Mouse (Mus musculus) large intestine, adult 2 months (tissue): ENCODE measurements around the gene Ube2o. TPM values are rescaled to one million over a fixed set of nuclear protein-coding genes. Genes with fewer than 3 reads are reported as not detected.

ENCODE experiments used
- DNase-seq: peaks from one replicate; pipeline ENCODE4 v3.0.0-alpha.2; 2012; ENCODE audit warnings: low read depth, low spot score
- WGBS: fragments of 180-500 bp; shearing (Covaris S2); methylation state at CpG from one replicate; pipeline ENCODE4 v1.1.7; 2018; 5-methylcytosine and 5-hydroxymethylcytosine counted together
- polyA plus RNA-seq: library from polyadenylated mRNA; depleted of rRNA; stranded (reverse); fragments of >200 nt; gene quantifications from 2 replicates; pipeline ENCODE4 v1.2.3, GENCODE M21; 2012

Gene Ube2o
- polyA plus RNA-seq, 1 experiment, result 7.6 TPM

DNA sequence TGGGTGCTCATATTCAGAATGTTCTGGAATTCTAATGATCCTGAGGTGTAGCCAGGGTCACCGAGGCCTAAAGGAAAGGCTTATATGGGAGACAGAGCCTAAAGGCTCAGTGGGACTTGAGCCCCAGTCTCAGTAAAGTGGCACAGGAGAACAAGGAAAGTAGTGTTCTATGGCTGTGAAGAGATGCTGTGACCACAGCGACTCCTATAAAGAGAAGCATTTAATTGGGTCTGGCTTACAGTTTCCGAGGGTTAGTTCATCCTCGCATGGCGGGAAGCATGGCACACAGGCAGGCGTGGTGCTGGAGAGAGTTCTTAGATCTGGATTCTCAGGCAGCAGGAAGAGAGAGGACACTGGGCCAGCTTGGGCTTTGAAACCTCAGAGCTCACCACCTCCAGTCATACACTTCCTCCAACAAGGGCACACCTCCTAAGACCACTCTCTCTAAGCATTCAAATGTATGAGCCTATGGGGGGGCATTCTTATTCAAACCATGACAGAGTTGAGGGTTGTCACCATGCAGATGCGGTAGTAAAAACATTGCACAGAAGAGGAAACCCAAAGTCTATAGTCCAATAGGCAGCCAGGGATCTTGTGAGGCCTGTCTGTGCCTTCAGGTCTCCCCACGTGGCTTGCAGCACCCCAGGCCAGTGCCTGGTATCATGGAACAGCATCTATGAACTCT is 52.5 kb downstream of the Ube2o start:
- no peak for DNase-seq
- WGBS, result 86% methylated on average over 8 of the region's 8 CpGs

DNA sequence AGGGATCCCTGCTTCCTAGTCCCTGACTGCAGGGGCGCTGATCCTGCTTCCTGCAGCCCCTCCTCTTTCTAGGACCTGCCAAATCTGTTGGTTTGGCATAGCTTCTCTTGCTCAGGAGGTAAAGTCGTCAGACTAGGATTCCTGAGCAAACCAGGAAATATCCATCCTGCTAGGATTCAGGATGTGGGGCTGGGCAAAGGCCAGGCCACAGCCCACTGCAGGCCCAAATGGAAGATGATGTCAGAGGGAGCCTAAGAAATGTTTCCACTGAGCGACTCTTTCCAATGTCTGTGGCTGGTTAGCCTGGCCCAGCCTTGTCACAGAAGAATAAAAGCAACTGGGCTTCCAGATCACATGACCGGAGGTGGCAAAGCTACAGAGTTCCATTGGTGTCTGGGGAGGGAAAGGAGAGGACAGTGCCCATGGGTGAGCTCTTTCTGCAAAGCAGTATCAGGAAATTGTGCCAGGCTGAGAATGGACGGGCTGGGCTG is 57.5 kb downstream of the Ube2o start:
- DNase-seq, result no peak
- 24% methylated on average over 5 of the region's 5 CpGs for WGBS

DNA sequence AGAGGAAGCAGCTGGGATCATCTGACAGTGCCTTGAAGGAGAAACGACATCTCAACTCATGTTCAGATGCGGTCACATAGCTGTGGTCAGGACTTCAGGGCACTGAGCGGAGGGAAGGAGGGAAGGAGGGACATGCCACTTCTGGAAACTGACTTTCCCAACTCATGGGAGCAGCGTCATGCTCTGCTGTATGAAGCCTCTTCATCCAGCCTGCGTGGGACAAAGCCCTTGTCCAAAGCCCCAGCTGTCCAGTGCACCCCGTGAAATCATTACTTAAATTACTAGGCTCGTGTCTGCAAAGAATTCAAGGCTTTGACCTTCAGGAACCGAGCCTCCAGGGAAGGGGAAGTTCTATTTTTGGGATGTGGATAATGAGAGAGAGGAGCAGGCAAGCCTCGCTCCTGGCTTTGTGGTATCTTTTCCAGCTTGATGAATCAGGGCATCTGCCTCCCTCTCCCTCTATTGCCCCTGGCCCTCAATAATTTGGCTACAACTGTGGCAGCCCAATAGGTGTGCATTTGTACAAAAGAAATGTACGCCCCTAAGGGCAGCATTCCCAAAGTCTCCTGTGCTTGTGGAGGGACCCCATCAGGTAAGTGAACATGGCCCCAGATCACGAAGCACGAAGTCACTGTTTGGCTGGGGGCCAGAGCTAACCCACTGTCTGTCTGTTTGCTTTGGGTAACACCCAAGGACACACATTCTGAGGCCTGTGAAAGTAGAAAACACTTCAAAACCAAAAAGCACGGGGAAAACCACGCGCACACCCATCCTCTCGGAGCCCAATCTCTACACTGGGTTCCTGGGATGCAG is 58.2 kb downstream of the Ube2o start:
- no peak for DNase-seq
- 51% methylated on average over 16 of the region's 16 CpGs for WGBS

DNA sequence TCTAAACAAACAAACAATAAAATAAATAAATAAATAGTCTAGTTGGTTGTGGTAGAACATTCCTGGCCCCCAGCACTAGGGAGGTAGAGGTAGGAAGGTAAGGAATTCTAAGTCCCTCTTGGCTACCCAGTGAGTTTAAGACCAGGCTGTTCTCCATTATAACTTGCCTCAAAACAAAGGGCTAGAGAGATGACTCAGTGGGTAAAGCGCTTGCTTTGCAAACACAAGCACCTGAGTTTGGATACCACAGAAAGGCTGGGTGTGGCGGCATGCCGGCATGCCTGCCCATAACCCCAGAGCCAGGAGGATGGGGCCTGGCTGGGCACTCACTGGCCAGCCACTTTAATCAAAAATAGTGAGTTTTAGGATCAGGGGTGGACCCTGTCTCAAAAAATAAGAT is 59.2 kb downstream of the Ube2o start:
- WGBS, result 42% methylated on average over 3 of the region's 3 CpGs
- no peak for DNase-seq

DNA sequence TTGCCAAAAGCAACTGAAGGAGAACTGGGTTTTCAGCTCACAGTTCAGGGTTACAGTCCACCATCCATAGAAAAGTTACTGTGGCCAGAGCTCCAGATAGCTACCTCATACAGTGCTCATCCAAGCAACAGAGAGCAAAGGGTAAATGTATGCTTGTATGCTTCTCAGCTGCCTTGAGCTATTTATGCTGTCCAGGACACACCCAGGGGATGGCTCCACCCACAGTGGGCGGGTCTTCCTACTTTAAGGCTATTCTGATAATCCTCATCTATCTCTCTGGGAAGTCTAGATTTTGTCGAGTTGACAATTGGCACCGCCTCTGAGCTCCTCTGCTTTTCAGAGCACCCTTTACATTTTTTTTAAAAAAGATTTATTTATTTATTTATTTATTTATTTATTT is 60.1 kb downstream of the Ube2o start:
- DNase-seq, result no peak
- 58% methylated on average over 3 of the region's 3 CpGs for WGBS

DNA sequence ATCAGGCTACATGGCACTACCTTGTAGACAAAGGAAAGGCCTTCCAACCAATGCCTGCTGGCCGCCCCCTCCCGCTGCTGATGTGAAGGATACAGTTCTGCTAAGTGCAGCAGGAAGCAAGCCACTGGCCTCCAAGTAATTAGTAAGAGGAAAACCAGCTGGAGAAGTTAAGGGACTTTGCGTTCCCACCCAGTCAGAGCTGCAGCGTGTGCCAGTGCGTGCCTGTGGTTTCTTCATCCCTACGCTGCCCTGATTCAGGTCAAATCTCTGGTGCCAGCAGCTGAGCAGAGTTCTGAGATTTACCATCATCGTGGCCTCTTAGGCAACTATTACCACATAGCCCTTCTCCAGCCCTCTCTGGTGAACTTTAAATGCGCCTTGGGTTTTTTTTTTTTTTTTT is 62.8 kb downstream of the Ube2o start:
- DNase-seq, result no peak
- WGBS, result 64% methylated on average over 8 of the region's 8 CpGs

DNA sequence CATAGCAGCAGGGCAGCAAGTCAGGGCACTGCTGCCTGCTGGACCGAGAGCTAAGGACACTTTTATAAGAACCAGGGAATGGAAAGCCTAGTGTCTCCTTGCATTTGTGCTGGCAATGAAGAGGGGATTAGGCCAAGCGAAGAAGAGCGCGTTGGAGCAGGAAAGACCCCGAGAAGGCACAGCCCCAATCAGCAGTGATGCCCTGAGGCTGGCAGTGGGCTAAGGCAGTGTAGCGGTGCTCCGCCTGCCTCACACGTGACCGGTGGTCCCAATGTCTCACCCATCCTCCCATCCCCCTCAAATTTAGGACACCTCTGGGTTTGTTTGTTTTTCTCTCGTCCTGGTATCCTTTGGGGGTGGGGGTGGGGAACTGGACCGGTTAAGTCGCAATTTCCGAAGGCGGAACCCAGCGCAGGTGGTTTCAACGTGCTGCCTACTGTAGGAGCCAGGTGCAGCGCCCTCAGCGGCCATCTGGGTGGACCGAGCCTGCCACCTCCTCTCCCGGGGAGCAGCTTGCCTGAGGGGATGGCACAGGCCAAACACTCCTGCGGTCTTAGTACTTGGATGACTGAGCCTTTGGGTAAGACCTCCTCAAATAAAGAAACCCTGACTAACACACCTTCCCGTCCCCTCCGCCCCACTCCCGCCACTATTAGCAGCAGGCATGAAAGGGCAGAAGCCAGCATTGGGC is 65.8 kb downstream of the Ube2o start:
- DNase-seq, result no peak
- 46% methylated on average over 24 of the region's 24 CpGs for WGBS

DNA sequence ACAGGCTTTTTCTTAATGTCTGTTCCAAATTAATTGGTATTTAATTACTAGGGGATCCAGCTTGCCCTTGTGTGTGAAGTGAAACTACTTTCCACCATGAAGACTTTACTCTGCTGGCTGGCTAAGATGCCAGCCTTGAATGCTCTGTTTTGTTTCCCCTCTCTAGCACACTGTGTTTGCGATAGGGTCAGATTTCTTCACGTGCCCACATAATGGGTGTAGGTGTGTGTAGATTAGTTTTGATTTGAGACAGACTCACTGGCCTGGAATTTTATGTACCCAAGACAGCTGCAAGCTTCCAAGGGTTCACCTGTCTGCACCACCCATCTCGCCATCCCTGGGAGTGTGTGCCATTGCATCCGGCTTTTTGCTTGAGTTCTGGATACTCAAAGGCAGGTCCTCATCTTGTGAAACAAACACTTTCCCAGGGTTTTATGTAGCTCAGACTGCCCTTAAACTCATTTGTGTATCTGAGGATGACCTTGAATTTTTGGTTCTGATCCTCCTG is 67.7 kb downstream of the Ube2o start:
- WGBS, result 36% methylated on average over 4 of the region's 4 CpGs
- no peak for DNase-seq

DNA sequence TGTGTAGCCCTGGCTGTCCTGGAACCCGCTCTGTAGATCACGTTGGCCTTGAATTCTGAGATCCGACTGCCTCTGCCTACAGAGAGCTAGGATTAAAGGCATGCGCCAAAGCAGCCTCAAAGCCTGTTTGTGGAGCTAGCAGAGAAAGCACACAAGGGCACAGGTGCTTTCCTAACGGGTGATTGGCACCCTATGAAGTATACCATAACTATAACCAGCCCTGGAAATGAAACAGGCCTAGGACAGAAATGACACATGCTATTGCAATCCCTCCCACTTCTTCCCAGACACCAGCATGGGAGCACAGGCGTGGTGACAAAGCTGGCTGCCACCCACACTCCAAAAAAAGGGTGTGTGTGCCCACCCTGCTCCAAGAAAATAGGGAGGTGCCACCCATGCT is 68.3 kb downstream of the Ube2o start:
- DNase-seq, result no peak
- 77% methylated on average over 6 of the region's 6 CpGs for WGBS

DNA sequence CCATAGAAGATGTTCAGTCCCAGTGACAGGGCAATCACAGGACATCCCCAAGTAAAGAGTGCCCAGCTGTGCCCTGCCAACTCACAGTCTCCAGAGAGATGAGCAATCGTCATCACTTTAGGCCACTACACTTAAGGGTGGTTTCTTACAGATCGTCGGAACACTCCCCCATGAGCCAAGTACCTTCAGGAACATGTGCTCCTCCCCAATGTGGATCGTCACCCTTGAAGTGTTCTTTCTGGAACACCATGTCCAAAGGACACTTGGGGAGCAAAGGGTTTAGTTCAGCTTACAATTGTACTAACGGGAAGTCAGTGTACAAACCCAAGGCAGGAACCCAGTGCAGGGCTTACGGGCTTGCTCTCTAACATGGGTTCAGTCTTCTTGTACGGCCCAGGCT is 69.1 kb downstream of the Ube2o start:
- 94% methylated on average over 7 of the region's 7 CpGs for WGBS
- no peak for DNase-seq

DNA sequence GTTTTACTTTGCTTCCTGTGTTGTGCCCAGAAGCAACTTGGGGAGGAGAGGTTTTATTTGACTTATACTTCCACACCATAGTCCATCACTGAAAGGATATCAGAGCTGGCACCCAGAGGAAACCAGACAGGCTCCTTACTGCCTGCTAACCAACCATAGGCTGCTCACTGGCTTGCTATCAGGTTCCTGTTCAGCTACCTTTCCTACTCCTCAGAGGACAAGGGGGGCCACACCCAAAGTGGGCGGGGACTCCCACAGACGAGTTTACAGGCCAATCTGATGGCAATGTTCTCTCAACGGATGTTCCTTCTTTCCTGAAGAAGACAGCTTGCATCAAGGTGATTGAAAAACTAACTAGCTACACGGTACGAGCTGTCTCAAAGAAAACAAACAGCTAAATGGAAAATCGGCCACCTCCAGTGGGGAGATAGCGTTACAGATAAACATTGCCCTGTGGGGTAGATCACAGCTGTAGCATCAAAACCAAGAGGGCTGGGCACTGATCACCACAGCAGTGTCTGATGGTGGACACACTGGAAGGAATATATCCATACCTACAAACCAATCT is 69.9 kb downstream of the Ube2o start:
- no peak for DNase-seq
- WGBS, result 57% methylated on average over 7 of the region's 7 CpGs

DNA sequence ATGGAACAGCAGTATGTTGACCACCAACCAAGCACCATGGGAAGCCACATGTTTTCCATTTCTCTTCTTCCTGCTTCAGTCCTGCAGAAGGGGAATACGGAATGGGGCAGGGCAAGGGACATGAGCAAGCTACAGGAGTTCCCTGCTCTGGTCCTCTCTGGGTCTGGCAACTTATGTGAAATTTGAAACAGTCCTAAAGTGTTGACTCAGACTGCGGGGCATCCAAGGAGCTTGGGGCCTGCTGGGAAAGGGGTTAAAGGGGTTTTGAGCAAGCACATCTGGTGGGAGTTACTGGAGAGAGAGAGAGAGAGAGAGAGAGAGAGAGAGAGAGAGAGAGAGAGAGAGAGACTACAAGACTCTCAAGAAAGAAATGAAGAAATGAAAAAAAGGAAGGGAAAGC is 72.6 kb downstream of the Ube2o start:
- no peak for DNase-seq
- 69% methylated on average over 2 of the region's 2 CpGs for WGBS

DNA sequence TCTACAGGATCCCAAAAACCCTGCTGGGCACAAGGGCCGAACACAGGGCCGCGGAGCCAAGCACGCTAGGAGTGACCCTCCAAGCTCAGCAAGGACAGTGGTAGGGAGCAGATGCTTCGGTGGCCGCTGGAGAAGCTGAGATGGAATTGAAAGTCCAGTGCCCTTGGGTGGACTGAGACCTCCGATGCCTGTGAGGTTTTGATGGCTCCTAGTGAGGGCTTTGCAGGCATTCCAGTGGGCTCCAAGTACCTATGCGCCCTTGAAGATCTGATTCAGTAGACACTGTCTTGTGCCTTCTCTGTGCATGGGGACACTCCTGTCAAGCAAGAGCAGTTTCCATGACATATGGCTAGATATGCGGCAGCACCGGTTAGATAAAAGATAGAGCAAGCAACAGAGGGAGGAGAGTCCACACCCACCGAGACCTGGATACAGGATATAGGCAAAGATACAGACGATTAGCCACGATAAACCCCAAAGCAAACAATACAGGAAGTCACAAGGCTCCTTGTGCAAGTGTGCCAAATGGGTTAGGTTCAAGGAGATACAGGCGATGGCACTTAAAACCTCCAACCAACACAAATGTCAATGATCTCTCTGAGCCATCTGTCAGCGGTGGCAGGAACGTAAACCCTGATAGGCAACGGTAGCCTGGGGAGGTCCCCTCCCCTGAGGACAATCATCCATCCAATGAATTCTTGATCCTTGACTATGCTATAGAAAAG is 74.9 kb downstream of the Ube2o start:
- no peak for DNase-seq
- WGBS, result 67% methylated on average over 17 of the region's 17 CpGs

DNA sequence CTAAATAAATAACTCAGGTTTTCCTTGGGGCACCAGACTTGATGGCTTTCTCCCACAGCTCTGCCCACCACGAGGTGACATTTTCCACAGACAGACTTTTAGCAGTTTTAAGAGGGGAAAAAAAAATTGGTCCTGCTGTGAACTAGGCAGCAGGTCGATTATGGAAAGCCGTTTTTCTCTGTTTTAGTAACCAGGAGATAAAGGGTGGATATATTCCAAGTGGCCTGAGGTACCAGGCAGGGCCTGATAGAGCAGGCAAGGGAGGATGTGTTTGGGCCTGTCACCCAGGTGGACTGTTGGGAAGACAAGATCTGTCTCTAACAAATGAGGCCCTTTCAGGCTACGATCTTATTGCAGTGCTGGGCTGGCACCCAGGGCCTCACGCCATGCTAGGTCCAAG is 75.7 kb downstream of the Ube2o start:
- 77% methylated on average over 5 of the region's 5 CpGs for WGBS
- DNase-seq, result no peak

DNA sequence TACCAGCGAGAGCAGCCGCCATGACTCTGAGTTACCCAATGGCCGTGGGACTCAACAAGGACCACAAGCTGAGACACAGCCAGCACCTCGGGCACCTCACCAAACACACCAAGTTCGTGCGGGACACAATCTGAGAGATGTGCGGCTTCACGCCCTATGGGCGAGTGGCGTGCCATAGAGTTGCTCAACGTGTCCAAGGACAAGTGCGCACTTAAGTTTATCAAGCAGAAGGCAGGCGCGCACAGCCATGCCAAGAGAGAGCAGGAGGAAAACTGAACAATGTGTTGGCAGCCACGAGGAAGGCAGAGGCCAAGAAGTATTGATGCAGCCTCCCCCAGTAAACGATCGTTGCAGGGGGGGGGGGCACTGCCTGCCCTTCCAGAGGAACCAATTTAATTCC is 76.7 kb downstream of the Ube2o start:
- WGBS, result 88% methylated on average over 17 of the region's 17 CpGs
- DNase-seq, result no peak

DNA sequence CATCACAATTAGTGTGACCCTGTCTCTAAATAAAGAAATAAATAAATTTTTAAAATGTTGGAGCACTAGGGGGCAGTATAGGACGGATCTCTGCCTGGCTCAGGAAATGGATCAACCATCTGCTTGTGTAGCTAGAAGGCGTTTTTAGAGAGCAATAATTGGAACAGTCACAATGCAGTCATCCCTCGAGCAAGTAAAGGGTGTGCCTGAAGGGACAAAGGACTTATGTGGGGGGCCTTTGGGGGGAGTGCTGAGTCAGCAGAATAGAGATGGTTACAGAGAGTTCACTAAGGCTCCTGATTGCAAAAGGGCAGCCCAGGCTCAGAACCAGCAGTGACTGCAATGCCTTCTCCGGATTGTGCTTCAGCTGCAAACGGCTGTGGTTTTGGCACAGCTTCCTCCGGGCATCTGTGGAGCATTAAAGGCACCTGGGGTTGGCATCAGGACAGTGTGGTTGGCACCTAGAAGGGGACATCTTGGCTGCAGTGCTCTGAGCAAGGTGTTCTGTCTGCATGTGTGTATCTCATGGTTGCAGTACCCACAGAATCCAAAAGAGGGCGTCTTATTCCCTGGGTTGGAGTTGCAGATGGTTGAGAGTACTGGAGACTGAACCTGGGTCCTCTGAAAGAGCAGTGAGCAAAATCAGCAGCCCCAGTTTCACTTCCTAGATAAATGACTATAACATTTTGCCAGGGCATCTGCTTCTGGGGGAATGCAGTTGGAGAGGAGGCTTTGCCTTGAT is 80.1 kb downstream of the Ube2o start:
- no peak for DNase-seq
- 17% methylated on average over 7 of the region's 7 CpGs for WGBS

DNA sequence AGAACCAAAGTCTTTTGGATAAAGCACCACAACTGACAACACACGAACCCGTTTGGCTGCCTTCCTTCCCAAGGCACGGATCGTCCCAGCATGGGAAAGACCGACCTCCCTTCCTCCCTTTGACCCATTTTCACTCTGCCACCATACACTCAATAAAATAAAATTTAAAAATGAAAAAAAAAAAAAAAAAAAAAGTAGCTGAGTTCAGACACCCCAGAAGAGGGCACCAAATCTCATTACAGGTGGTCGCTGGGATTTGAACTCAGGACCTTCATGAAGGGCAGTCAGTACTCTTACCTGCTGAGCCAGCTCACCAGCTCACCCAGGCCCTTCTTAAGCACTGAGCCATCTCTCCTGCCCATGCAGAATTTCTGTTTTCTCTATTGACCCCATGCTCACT is 82.2 kb downstream of the Ube2o start:
- 52% methylated on average over 6 of the region's 6 CpGs for WGBS
- no peak for DNase-seq

DNA sequence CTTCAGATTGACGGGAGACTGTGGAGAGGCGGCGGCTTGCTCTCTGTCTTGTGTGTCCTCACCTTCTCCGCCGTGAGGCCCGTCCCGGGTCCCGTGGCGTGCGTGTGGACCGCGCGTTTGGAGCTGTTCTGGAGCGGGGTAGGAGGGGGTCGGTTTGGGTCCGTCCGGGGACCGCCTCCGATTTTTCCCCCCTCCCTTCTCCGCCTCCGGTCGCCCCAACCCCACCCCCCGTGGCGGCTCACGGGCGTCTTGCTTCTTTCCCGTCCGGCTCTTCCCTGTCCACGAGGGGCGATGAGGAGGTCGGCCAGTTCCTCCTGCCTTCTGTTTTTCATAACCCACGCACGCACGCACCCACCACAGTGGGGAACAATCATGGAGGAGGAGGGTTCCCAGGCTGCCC is 82.7 kb downstream of the Ube2o start:
- DNase-seq, result no peak
- 31% methylated on average over 34 of the region's 34 CpGs for WGBS

DNA sequence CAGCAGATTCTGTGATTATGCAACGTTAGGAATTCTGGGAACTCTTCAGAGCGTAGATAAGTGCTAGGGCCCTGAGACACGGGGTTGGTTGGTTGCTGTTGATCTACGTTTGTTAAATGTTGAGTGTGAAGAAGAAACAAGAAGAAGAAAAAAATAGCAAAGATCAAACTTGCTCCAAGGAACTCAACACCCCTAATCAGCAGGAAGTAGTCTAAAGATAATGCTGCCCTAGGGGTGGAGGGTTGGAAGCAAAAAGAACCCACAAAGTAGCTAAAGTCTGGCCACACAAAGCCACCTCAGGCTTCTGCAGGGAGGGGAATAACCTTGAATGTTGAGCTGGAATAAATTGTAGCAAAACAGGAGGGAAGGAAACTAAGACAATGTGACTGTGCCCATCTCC is 83.9 kb downstream of the Ube2o start:
- DNase-seq, result no peak
- 84% methylated on average over 4 of the region's 4 CpGs for WGBS
